Mouse (Mus musculus) olfactory bulb, adult 2 months (tissue): ENCODE measurements around the gene Col1a1. TPM values are rescaled to one million over a fixed set of nuclear protein-coding genes. Genes with fewer than 3 reads are reported as not detected.

ENCODE experiments used
- H3K27ac ChIP-seq: fragments of 200-500 bp; 2 replicates; pipeline ENCODE4 v1.5.1; 2012; ENCODE audit warnings: low read depth, low read length; ENCODE audit not compliant: insufficient read depth
- H3K4me1 ChIP-seq: fragments of 200-500 bp; 2 replicates; pipeline ENCODE4 v1.6.1; 2012; ENCODE audit warnings: low read length; ENCODE audit not compliant: control insufficient read depth, insufficient read depth
- H3K4me3 ChIP-seq: fragments of 200-500 bp; 2 replicates; pipeline ENCODE4 v1.5.1; 2012; ENCODE audit warnings: mild to moderate bottlenecking, low read depth, low read length, moderate library complexity; ENCODE audit not compliant: insufficient read depth
- CTCF ChIP-seq: fragments of 200-500 bp; IDR thresholded peaks from 2 replicates; pipeline ENCODE4 v1.5.1; 2012; ENCODE audit warnings: low read depth, mild to moderate bottlenecking, low read length, moderate library complexity; ENCODE audit not compliant: insufficient read depth
- POLR2A ChIP-seq: fragments of 200-500 bp; IDR thresholded peaks from 2 replicates; pipeline ENCODE4 v1.6.1; 2012; ENCODE audit warnings: mild to moderate bottlenecking, low read depth, low read length, moderate library complexity; ENCODE audit not compliant: insufficient read depth
- WGBS: fragments of 180-500 bp; shearing (Covaris S2); methylation state at CpG from one replicate; pipeline ENCODE4 v1.1.7; 2018; 5-methylcytosine and 5-hydroxymethylcytosine counted together
- polyA plus RNA-seq: library from polyadenylated mRNA; stranded (reverse); fragments of >200 nt; gene quantifications from 2 replicates; pipeline ENCODE4 v1.2.4, GENCODE M21; 2012; ENCODE audit warnings: low replicate concordance; ENCODE audit not compliant: missing spikeins, insufficient read depth, insufficient read length

The Col1a1 gene
- polyA plus RNA-seq, 1 experiment, result not detected

- peaks cover 38% of the 10 kb centered on the region for H3K4me1 ChIP-seq
- 19% methylated on average over 11 of the region's 11 CpGs for WGBS
- TF ChIP-seq POLR2A, result no peak
- no peak overlapping the region for H3K27ac ChIP-seq
- H3K4me3 ChIP-seq, result no peak overlapping the region
Measured at GRCm38 (mm10) chr11:94934526-94934925, 1.5 kb upstream of the Col1a1 start.

GRCm38 (mm10) chr11:94936851-94937295 is 849 bp downstream of the Col1a1 start:
- under 1% methylated on average over 17 of the region's 17 CpGs for WGBS
- Histone ChIP-seq H3K4me3 (no peak overlapping the region; the same call in 1 of the 2 replicates), H3K4me1 (peaks cover 38% of the 10 kb centered on the region), H3K27ac (no peak overlapping the region)
- TF ChIP-seq POLR2A (no peak), CTCF (peak; percentile 100)

GRCm38 (mm10) chr11:94937335-94937781 is 1.3 kb downstream of the Col1a1 start:
- H3K4me3 ChIP-seq, result peak overlapping the region; percentile 19; the same call in 1 of the 2 replicates
- peaks cover 42% of the 10 kb centered on the region for H3K4me1 ChIP-seq
- TF ChIP-seq CTCF (no peak), POLR2A (no peak)
- WGBS, result 2% methylated on average over 18 of the region's 18 CpGs
- no peak overlapping the region for H3K27ac ChIP-seq

GRCm38 (mm10) chr11:94937787-94938186 is 1.8 kb downstream of the Col1a1 start:
- peak overlapping the region; percentile 19; the same call in 1 of the 2 replicates for H3K4me3 ChIP-seq
- no peak overlapping the region for H3K27ac ChIP-seq
- WGBS, result 3% methylated on average over 15 of the region's 15 CpGs
- TF ChIP-seq POLR2A (no peak), CTCF (no peak)
- H3K4me1 ChIP-seq, result peaks cover 46% of the 10 kb centered on the region

GRCm38 (mm10) chr11:94938296-94938695 is 2.3 kb downstream of the Col1a1 start:
- H3K27ac ChIP-seq, result no peak overlapping the region
- TF ChIP-seq CTCF (no peak), POLR2A (no peak)
- peaks cover 46% of the 10 kb centered on the region for H3K4me1 ChIP-seq
- 36% methylated on average over 9 of the region's 9 CpGs for WGBS
- H3K4me3 ChIP-seq, result no peak overlapping the region

- TF ChIP-seq POLR2A (no peak), CTCF (peak; percentile 68)
- 14% methylated on average over 4 of the region's 4 CpGs for WGBS
- H3K27ac ChIP-seq, result no peak overlapping the region
Measured at GRCm38 (mm10) chr11:94939280-94939679, 3.3 kb downstream of the Col1a1 start.

GRCm38 (mm10) chr11:94941121-94941520 is 5.1 kb downstream of the Col1a1 start:
- WGBS, result 49% methylated on average over 9 of the region's 9 CpGs
- TF ChIP-seq CTCF (no peak), POLR2A (no peak)
- Histone ChIP-seq H3K27ac (no peak overlapping the region), H3K4me3 (no peak overlapping the region), H3K4me1 (peaks cover 33% of the 10 kb centered on the region)

More at GRCm38 (mm10) chr11:94939280-94939679, 3.3 kb downstream of the Col1a1 start:
- Histone ChIP-seq H3K4me3 (no peak overlapping the region), H3K4me1 (peaks cover 36% of the 10 kb centered on the region)

- Histone ChIP-seq H3K27ac (no peak overlapping the region), H3K4me1 (peaks cover 29% of the 10 kb centered on the region), H3K4me3 (no peak overlapping the region)
- TF ChIP-seq POLR2A, result no peak
- TF ChIP-seq CTCF, result no peak
- WGBS, result 92% methylated on average over 8 of the region's 8 CpGs
Measured at GRCm38 (mm10) chr11:94941776-94942175, 5.8 kb downstream of the Col1a1 start.

GRCm38 (mm10) chr11:94942282-94943023 is 6.4 kb downstream of the Col1a1 start:
- no peak overlapping the region for H3K4me3 ChIP-seq
- H3K4me1 ChIP-seq, result peaks cover 25% of the 10 kb centered on the region
- 60% methylated on average over 13 of the region's 13 CpGs for WGBS
- H3K27ac ChIP-seq, result no peak overlapping the region
- TF ChIP-seq POLR2A (no peak), CTCF (no peak)

- Histone ChIP-seq H3K4me1 (peaks cover 20% of the 10 kb centered on the region), H3K4me3 (no peak overlapping the region), H3K27ac (no peak overlapping the region)
- no peak for TF ChIP-seq CTCF
- no peak for TF ChIP-seq POLR2A
- 76% methylated on average over 15 of the region's 15 CpGs for WGBS
Measured at GRCm38 (mm10) chr11:94943054-94943453, 7.0 kb downstream of the Col1a1 start.
